9 mouse cellular contexts compared by ENCODE assay signal in genomic region chr7:111241538-111241937, GRCm38 (mm10).
DNase-seq lines count a peak whose midpoint lies in the region; ATAC-seq lines count a peak whose summit lies in the region.
"Had no signal": no experiment of that assay in that cellular context is flagged by ENCODE, and none has a peak within 500 bp of the region (broad histone marks: within the 10 kb centered on the region; RNA-seq: fewer than 3 reads in every experiment).

No protein-coding gene starts in this region.

- no peak overlapping the region for H3K4me2 ChIP-seq in kidney, embryonic 15.5 days
- H3K4me2 ChIP-seq: heart, embryonic 13.5 days had no signal

- H3K36me3 ChIP-seq in kidney, embryonic 15.5 days, result no peaks in the 10 kb centered on the region
- H3K36me3 ChIP-seq: heart, embryonic 13.5 days had no signal

- H3K27me3 ChIP-seq in kidney, embryonic 15.5 days, result no peaks in the 10 kb centered on the region
- H3K27me3 ChIP-seq: heart, embryonic 13.5 days had no signal

- H3K4me3 ChIP-seq in kidney, embryonic 15.5 days (replicated peaks), result no peak overlapping the region
- H3K4me3 ChIP-seq: heart, embryonic 13.5 days had no signal

- H3K27ac ChIP-seq in kidney, embryonic 15.5 days, result no peak overlapping the region
- H3K27ac ChIP-seq: heart, embryonic 13.5 days had no signal

- no peak for ATAC-seq in kidney, embryonic 15.5 days (replicated peaks; ENCODE audit: low FRiP score)

- H3K9ac ChIP-seq in kidney, embryonic 15.5 days, result no peak overlapping the region
- H3K9ac ChIP-seq: heart, embryonic 13.5 days had no signal

- 52% methylated on average over 4 of the region's 4 CpGs for WGBS in kidney, embryonic 15.5 days

- DNase-seq in adrenal gland, postnatal 25 days, result peak; percentile 22
- DNase-seq in adrenal gland, adult 8-10 months, result no peak
- DNase-seq in kidney, adult 18-20 months, result peak; percentile 27
- peak; percentile 12 for DNase-seq in thymus, postnatal 14 days
- DNase-seq in thymus, adult 18-20 months, result no peak
- peak; percentile 69 for DNase-seq in right cerebral cortex, postnatal 4 days
- no peak for DNase-seq in spleen, postnatal 36 days (ENCODE audit: low spot score in 2 of 2)

- peaks cover 11% of the 10 kb centered on the region; the same call in 1 of the 2 replicates for H3K4me1 ChIP-seq in kidney, embryonic 15.5 days

- H3K9me3 ChIP-seq in kidney, embryonic 15.5 days (replicated peaks), result 0 out of 2 replicates have a peak, but pooled peaks cover 5% of the 10 kb centered on the region

Comparison
In these comparisons a context has a peak if more than half of its experiments do, and no peak if none do; other contexts are left out.
1. DNase-seq: peak in adrenal gland, postnatal 25 days (single experiment), kidney, adult 18-20 months (single experiment), thymus, postnatal 14 days (single experiment) and right cerebral cortex, postnatal 4 days (single experiment); none in adrenal gland, adult 8-10 months (single experiment), thymus, adult 18-20 months (0 of 2) and spleen, postnatal 36 days (0 of 2).